Mouse (Mus musculus): Measurements from ENCODE around the gene Eif5a2. TPM values are rescaled to one million over a fixed set of nuclear protein-coding genes. Genes with fewer than 3 reads are reported as not detected.

The Eif5a2 gene
- polyA plus RNA-seq, 1 experiment from 2014 or later: 10.0 TPM

GRCm38 (mm10) chr3:28814361-28814760, 33.3 kb downstream of the Eif5a2 start:
- Histone ChIP-seq H3K27ac (no peak overlapping the region), H3K27me3 (no peaks in the 10 kb centered on the region), H3K9me3 (no peaks in the 10 kb centered on the region), H3K4me2 (peak overlapping the region; percentile 10; the same call in 1 of the 2 replicates), H3K9ac (no peak overlapping the region), H3K4me3 (no peak overlapping the region), H3K4me1 (no peaks in the 10 kb centered on the region), H3K36me3 (no peaks in the 10 kb centered on the region)
- ATAC-seq (ENCODE audit: borderline replicate concordance, extremely low read depth, low FRiP score, low TSS enrichment): no peak
- 3% methylated on average over 4 of the region's 4 CpGs for WGBS

- no peak for ATAC-seq (ENCODE audit: borderline replicate concordance, extremely low read depth, low FRiP score, low TSS enrichment)
- WGBS: 75% methylated on average over 4 of the region's 4 CpGs
- no peak overlapping the region for H3K27ac ChIP-seq
Observed at GRCm38 (mm10) chr3:28816010-28816540, 35.0 kb downstream of the Eif5a2 start.

GRCm38 (mm10) chr3:28826272-28826671, 45.2 kb downstream of the Eif5a2 start:
- ATAC-seq (ENCODE audit: borderline replicate concordance, extremely low read depth, low FRiP score, low TSS enrichment): no peak

More at GRCm38 (mm10) chr3:28816010-28816540, 35.0 kb downstream of the Eif5a2 start:
- H3K4me1 ChIP-seq: no peaks in the 10 kb centered on the region
- no peak overlapping the region for H3K4me2 ChIP-seq
- H3K36me3 ChIP-seq: no peaks in the 10 kb centered on the region
- H3K9me3 ChIP-seq: no peaks in the 10 kb centered on the region
- no peaks in the 10 kb centered on the region for H3K27me3 ChIP-seq
- no peak overlapping the region for H3K4me3 ChIP-seq
- no peak overlapping the region for H3K9ac ChIP-seq

DNA sequence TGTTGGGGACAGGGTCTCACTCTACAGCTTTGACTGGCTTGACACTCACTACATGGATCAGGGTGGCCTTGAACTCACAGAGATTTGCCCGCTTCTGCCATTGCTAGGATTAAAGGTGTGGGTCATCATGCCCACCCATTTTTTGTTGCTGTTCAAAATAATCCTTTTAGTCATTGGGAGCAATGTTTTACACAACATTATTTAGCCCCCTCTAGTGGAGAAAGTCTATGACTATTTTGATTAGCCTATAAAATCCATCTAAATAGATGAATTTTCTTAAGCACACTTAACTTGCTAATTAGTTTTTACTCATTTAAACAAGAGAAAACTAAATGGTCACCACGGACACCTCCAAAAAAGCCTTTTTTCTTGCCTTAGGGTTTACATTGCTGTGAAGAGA, 46.5 kb downstream of the Eif5a2 start:
- Histone ChIP-seq H3K27me3 (no peaks in the 10 kb centered on the region), H3K4me1 (no peaks in the 10 kb centered on the region), H3K27ac (no peak overlapping the region), H3K36me3 (no peaks in the 10 kb centered on the region), H3K4me2 (no peak overlapping the region), H3K4me3 (no peak overlapping the region), H3K9me3 (no peaks in the 10 kb centered on the region), H3K9ac (no peak overlapping the region)
- no peak for ATAC-seq (ENCODE audit: borderline replicate concordance, extremely low read depth, low FRiP score, low TSS enrichment)
- WGBS: 85% methylated on average over 2 of the region's 2 CpGs

More at GRCm38 (mm10) chr3:28826272-28826671, 45.2 kb downstream of the Eif5a2 start:
- Histone ChIP-seq H3K36me3 (no peaks in the 10 kb centered on the region), H3K9me3 (no peaks in the 10 kb centered on the region), H3K4me1 (no peaks in the 10 kb centered on the region), H3K4me2 (no peak overlapping the region), H3K27me3 (no peaks in the 10 kb centered on the region), H3K9ac (no peak overlapping the region), H3K4me3 (no peak overlapping the region), H3K27ac (no peak overlapping the region)
- WGBS: 52% methylated on average over 1 of the region's 1 CpGs

DNA sequence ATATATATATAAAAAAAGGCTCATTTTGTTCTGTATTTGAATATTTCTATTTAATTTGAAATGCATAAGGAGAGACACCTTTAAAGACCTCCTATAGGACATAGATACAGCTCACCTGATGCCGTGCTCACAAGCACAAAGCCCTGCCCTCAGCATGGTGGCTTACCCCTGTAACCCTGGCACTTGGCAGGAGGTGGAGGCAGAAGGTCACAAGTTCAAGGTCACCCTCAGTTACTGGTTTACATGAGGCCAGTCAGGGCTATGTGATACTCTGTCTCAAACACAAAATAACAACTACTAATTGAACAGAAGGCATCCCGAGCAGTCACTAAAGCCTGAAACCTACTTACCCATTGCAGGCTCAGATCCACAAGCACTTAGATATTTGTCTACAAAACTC, 48.4 kb downstream of the Eif5a2 start:
- Histone ChIP-seq H3K27ac (no peak overlapping the region), H3K9me3 (no peaks in the 10 kb centered on the region), H3K27me3 (no peaks in the 10 kb centered on the region), H3K4me3 (no peak overlapping the region), H3K9ac (no peak overlapping the region), H3K36me3 (no peaks in the 10 kb centered on the region), H3K4me2 (no peak overlapping the region), H3K4me1 (no peaks in the 10 kb centered on the region)
- no peak for ATAC-seq (ENCODE audit: borderline replicate concordance, extremely low read depth, low FRiP score, low TSS enrichment)
- WGBS: 94% methylated on average over 2 of the region's 2 CpGs

- Histone ChIP-seq H3K36me3 (no peaks in the 10 kb centered on the region), H3K9ac (no peak overlapping the region), H3K4me3 (no peak overlapping the region), H3K27me3 (no peaks in the 10 kb centered on the region), H3K4me1 (no peaks in the 10 kb centered on the region), H3K27ac (no peak overlapping the region), H3K4me2 (no peak overlapping the region), H3K9me3 (no peaks in the 10 kb centered on the region)
- 64% methylated on average over 2 of the region's 2 CpGs for WGBS
- ATAC-seq (ENCODE audit: borderline replicate concordance, extremely low read depth, low FRiP score, low TSS enrichment): no peak
Observed at GRCm38 (mm10) chr3:28836796-28837371, 55.8 kb downstream of the Eif5a2 start.

DNA sequence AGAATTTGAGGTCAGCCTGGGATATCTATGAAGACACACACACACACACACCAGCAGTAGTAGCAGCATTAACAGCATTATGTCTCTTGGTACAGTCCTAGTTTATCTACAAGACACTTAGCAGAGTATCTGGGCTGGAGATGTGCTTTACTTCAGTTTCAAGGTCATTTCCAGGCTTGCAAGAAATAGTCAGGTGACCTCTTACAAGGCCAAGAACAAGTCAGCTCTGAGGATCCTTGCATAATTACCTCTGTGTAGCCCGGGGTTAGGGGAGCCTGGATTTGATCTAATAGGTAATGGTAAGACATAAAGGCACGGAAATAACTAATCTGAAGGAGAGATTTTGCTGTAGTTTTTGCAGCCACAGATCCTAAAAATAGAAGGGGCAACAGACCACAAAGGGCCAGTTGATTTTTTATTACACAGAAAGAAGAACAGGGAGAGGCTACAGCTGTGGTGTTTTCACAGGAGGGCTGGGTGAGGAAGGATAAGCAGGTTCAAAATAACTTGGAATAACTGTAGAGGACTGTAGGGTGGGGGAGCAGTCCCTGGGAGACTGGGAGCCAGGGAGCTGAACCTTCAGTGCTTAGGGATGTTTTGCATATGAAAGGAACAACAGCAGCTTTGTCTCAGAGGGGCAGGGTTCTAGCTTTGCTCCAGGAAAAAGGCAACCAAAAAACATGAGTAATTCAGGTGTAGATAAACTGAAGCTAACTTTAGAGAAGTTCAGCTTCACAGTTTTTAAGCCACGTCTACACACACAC, 61.0 kb downstream of the Eif5a2 start:
- H3K4me3 ChIP-seq: no peak overlapping the region
- ATAC-seq (ENCODE audit: borderline replicate concordance, extremely low read depth, low FRiP score, low TSS enrichment): no peak
- no peak overlapping the region for H3K4me2 ChIP-seq

DNA sequence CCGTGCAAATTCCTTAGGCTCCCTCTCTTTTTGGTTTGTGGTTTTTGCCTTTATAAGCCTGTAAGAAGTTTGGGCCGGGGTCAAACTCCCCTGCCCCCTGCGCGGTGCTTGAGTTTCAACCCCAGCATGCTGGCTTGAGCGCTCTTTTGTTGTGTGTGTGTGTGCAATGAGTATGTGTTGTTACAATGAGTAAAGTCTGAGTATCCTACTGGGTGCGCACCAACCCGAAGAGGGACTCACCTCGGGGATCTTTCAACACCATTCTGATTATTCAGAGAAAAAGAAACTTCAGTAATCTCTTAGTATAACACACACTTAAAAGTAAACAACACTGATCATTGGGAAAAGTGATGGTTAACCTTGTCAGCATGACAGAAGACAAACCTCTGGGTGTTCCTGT, 62.2 kb downstream of the Eif5a2 start:
- Histone ChIP-seq H3K4me1 (no peaks in the 10 kb centered on the region), H3K9ac (no peak overlapping the region), H3K27ac (no peak overlapping the region), H3K4me2 (no peak overlapping the region), H3K27me3 (no peaks in the 10 kb centered on the region), H3K4me3 (no peak overlapping the region), H3K9me3 (no peaks in the 10 kb centered on the region), H3K36me3 (no peaks in the 10 kb centered on the region)
- no peak for ATAC-seq (ENCODE audit: borderline replicate concordance, extremely low read depth, low FRiP score, low TSS enrichment)
- 51% methylated on average over 8 of the region's 8 CpGs for WGBS

More for the DNA sequence above, 61.0 kb downstream of the Eif5a2 start:
- Histone ChIP-seq H3K27ac (no peak overlapping the region), H3K4me1 (no peaks in the 10 kb centered on the region), H3K9ac (no peak overlapping the region), H3K36me3 (no peaks in the 10 kb centered on the region), H3K27me3 (no peaks in the 10 kb centered on the region), H3K9me3 (no peaks in the 10 kb centered on the region)
- 44% methylated on average over 3 of the region's 3 CpGs for WGBS

GRCm38 (mm10) chr3:28847115-28847514, 66.0 kb downstream of the Eif5a2 start:
- H3K36me3 ChIP-seq: no peaks in the 10 kb centered on the region
- no peak overlapping the region for H3K9ac ChIP-seq
- H3K27me3 ChIP-seq: no peaks in the 10 kb centered on the region
- H3K4me3 ChIP-seq: no peak overlapping the region
- H3K4me1 ChIP-seq: no peaks in the 10 kb centered on the region
- ATAC-seq (ENCODE audit: borderline replicate concordance, extremely low read depth, low FRiP score, low TSS enrichment): no peak
- H3K4me2 ChIP-seq: no peak overlapping the region
- H3K27ac ChIP-seq: no peak overlapping the region
- no peaks in the 10 kb centered on the region for H3K9me3 ChIP-seq

Other genes with a start within 250 kb of the Eif5a2 start
- gene Slc2a2, start 83.4 kb upstream of the Eif5a2 start, polyA plus RNA-seq (2015; fragmentation: Nextera tagmentation; extraction: Ambion mirVana): 0.12 and 0.28 TPM in 2 replicates
- gene Rpl22l1, start 24.2 kb downstream of the Eif5a2 start, polyA plus RNA-seq (2015; fragmentation: Nextera tagmentation; extraction: Ambion mirVana): 351 and 383 TPM in 2 replicates
- not detected in 2 replicates for gene Gm1527, start 111.3 kb downstream of the Eif5a2 start, polyA plus RNA-seq (2015; fragmentation: Nextera tagmentation; extraction: Ambion mirVana)

All from lung, embryonic 15.5 days (tissue).